Mouse (Mus musculus) small intestine, adult 2 months (tissue): ENCODE measurements at regions not wholly inside any gene's neighbourhood (a gene's known extent, or its start where the extent isn't known, plus 50 kb on each side); places are given as distances from the start of the nearest gene placed in this dataset.

Experiments used
- H3K27ac ChIP-seq: fragments of 200-500 bp; 2 replicates; pipeline ENCODE4 v1.5.1; 2012; ENCODE audit warnings: low read depth, low read length, control low read depth, inconsistent platforms; ENCODE audit not compliant: insufficient read depth
- H3K27me3 ChIP-seq: fragments of 200-500 bp; 2 replicates; pipeline ENCODE4 v1.6.1; 2012; ENCODE audit warnings: mild to moderate bottlenecking, moderate library complexity, low read length, inconsistent platforms; ENCODE audit not compliant: control insufficient read depth, insufficient read depth
- H3K36me3 ChIP-seq: fragments of 200-500 bp; 2 replicates; pipeline ENCODE4 v1.6.1; 2012; ENCODE audit warnings: mild to moderate bottlenecking, low read length, control low read depth, inconsistent platforms; ENCODE audit not compliant: control insufficient read depth, insufficient read depth
- H3K4me1 ChIP-seq: fragments of 200-500 bp; 2 replicates; pipeline ENCODE4 v1.6.1; 2012; ENCODE audit warnings: low read length, inconsistent platforms, mixed read lengths; ENCODE audit not compliant: control insufficient read depth, insufficient read depth, insufficient read length
- H3K4me3 ChIP-seq: fragments of 200-500 bp; 2 replicates; pipeline ENCODE4 v1.5.1; 2012; ENCODE audit warnings: low read depth, mild to moderate bottlenecking, control low read depth, inconsistent platforms, low read length, moderate library complexity
- CTCF ChIP-seq: fragments of 200-500 bp; IDR thresholded peaks from 2 replicates; pipeline ENCODE4 v1.5.1; 2012; ENCODE audit warnings: low read depth, mild to moderate bottlenecking, control low read depth, inconsistent platforms, low read length, moderate library complexity, mixed read lengths; ENCODE audit not compliant: insufficient replicate concordance, insufficient read length; ENCODE audit errors: extremely low read depth
- POLR2A ChIP-seq: fragments of 200-500 bp; IDR thresholded peaks from 2 replicates; pipeline ENCODE4 v1.6.1; 2012; ENCODE audit warnings: low read depth, mild to moderate bottlenecking, control low read depth, inconsistent platforms, low read length, moderate library complexity
- WGBS: fragments of 180-500 bp; shearing (Covaris S2); methylation state at CpG from one replicate; pipeline ENCODE4 v1.1.7; 2018; 5-methylcytosine and 5-hydroxymethylcytosine counted together

GRCm38 (mm10) chr13:52015066-52015465 lies 168.6 kb downstream of the Gadd45g start:
- Histone ChIP-seq H3K36me3 (no peaks in the 10 kb centered on the region), H3K27me3 (no peaks in the 10 kb centered on the region), H3K4me1 (peaks cover 12% of the 10 kb centered on the region; the same call in 1 of the 2 replicates), H3K4me3 (no peak overlapping the region), H3K27ac (no peak overlapping the region)
- TF ChIP-seq CTCF (no peak), POLR2A (no peak)
- WGBS, result 91% methylated on average over 4 of the region's 4 CpGs

DNA sequence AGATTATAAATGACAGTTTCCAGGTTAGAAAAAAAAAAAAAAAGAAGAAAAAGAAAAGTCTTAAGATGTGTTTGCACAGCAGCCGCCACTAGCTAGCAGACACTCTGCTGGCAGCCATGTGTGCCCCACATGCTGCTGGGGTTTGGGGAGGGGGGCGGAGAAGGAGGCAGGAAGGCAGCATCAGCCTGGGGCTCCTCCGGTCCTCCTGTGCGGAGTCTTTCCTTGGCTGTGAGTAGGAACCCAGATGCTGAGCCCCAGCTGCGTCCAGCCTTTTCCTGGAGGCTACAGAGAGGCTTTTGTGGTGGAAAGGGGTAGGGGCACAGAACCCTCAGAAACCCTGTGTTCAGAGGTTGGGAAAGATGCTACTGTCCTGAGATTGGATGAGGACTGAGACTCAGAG lies 169.0 kb downstream of the Gadd45g start:
- WGBS, result 83% methylated on average over 5 of the region's 5 CpGs
- TF ChIP-seq CTCF, result no peak
- no peak for TF ChIP-seq POLR2A
- no peaks in the 10 kb centered on the region for H3K27me3 ChIP-seq
- H3K4me3 ChIP-seq, result no peak overlapping the region
- H3K36me3 ChIP-seq, result no peaks in the 10 kb centered on the region
- H3K4me1 ChIP-seq, result peaks cover 12% of the 10 kb centered on the region; the same call in 1 of the 2 replicates
- H3K27ac ChIP-seq, result no peak overlapping the region

DNA sequence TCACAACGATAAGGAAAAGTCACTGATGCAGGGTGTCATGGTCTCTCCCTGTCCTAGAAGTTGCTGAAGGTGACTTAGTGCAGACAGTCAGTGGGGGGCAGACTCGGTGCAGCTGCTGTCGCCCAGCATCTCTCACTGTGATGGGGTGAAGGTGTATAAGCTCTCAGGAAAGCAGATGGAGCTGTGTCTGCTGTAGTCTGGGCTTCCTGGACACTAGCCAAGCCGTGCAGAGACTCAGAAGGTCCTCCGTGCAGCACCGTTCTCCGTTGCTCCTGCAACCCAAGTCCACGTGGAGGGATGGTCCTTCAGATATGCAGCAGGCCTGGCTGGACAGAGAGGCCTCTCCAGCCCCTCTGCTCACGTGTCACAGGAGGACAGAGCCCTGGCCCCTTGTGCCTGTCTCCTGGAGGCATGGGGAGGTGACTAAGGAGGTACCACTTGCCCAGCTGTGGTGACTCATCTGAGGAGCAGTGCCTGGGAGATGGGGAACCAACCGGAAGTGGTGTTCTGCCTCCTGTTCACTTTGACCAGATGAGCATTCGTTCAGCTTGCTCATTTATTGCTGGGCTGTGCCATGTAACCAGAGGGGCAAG lies 171.2 kb downstream of the Gadd45g start:
- Histone ChIP-seq H3K4me3 (no peak overlapping the region), H3K27me3 (no peaks in the 10 kb centered on the region), H3K36me3 (no peaks in the 10 kb centered on the region), H3K4me1 (peaks cover 12% of the 10 kb centered on the region; the same call in 1 of the 2 replicates), H3K27ac (no peak overlapping the region)
- 74% methylated on average over 11 of the region's 11 CpGs for WGBS
- no peak for TF ChIP-seq POLR2A
- no peak for TF ChIP-seq CTCF

DNA sequence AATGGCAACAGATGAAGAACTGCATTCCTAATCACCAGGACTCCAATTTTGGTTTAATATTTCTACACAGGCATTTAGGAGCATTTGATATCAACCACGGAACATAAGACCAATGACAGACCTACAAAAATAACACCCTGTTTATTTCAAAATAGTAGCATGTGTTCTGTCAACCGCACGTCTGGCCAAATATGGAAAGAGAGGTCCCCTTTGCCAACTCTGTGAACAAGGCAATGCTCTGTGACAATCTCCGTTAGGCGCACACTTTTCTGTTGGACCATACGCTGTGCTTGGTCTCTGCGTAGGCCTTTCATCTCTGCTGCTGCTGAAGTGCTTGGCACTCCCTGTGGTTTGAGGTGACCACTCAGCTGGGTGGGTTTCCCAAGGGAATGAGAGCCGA lies 173.2 kb downstream of the Gadd45g start:
- Histone ChIP-seq H3K27ac (no peak overlapping the region), H3K36me3 (no peaks in the 10 kb centered on the region), H3K27me3 (no peaks in the 10 kb centered on the region), H3K4me1 (peaks cover 9% of the 10 kb centered on the region; the same call in 1 of the 2 replicates), H3K4me3 (no peak overlapping the region)
- TF ChIP-seq POLR2A (no peak), CTCF (no peak)
- 91% methylated on average over 8 of the region's 8 CpGs for WGBS

- H3K27ac ChIP-seq, result no peak overlapping the region
- no peaks in the 10 kb centered on the region for H3K36me3 ChIP-seq
- peaks cover 19% of the 10 kb centered on the region for H3K4me1 ChIP-seq
- no peak for TF ChIP-seq CTCF
- 89% methylated on average over 11 of the region's 11 CpGs for whole genome bisulfite sequencing
- no peak overlapping the region for H3K4me3 ChIP-seq
- no peaks in the 10 kb centered on the region for H3K27me3 ChIP-seq
Measured at GRCm38 (mm10) chr13:52021150-52021549, 174.7 kb downstream of the Gadd45g start.

- Histone ChIP-seq H3K27me3 (no peaks in the 10 kb centered on the region), H3K4me3 (no peak overlapping the region), H3K4me1 (peaks cover 19% of the 10 kb centered on the region), H3K27ac (no peak overlapping the region), H3K36me3 (no peaks in the 10 kb centered on the region)
- WGBS, result 77% methylated on average over 6 of the region's 6 CpGs
- TF ChIP-seq CTCF (no peak), POLR2A (no peak)
Measured at GRCm38 (mm10) chr13:52021828-52022227, 175.3 kb downstream of the Gadd45g start.

- Histone ChIP-seq H3K36me3 (no peaks in the 10 kb centered on the region), H3K27ac (no peak overlapping the region), H3K27me3 (no peaks in the 10 kb centered on the region), H3K4me3 (no peak overlapping the region), H3K4me1 (peaks cover 19% of the 10 kb centered on the region)
- 89% methylated on average over 4 of the region's 4 CpGs for WGBS
- TF ChIP-seq POLR2A, result no peak
- no peak for TF ChIP-seq CTCF
Measured at GRCm38 (mm10) chr13:52022529-52022928, 176.1 kb downstream of the Gadd45g start.
